In the genomic region with DNA sequence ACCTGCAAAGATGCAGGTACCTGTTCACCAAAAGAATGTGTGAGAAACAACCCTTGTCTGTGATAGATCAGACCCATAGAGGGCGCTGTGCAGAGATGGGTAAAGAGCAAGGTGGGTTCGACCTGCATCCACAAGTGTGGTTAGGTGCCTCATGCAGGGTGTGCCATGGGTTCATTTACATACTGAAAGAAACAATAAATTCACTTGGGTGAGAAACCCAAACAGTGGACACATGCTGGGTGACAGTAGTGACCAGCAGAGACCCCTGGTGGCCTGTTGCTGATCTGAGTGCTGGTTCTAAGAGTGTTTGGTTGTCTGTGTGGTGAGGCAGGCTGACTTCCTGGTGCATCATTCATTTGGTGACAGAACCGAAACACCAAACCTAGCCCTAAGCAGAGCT, we compare ENCODE assay signal across 11 mouse cellular contexts. TPM values are rescaled to one million over a fixed set of nuclear protein-coding genes. Genes with fewer than 3 reads are reported as not detected.
DNase-seq lines count a peak whose midpoint lies in the region; ATAC-seq and TF ChIP-seq lines count a peak whose summit lies in the region.
"Had no signal": no experiment of that assay in that cellular context is flagged by ENCODE, and none has a peak within 500 bp of the region (broad histone marks: within the 10 kb centered on the region; RNA-seq: fewer than 3 reads in every experiment).

No protein-coding gene starts in this region.

- H3K27ac ChIP-seq in cerebellum, adult 2 months (ENCODE audit: insufficient read depth, low read length): no peak overlapping the region
- no peak overlapping the region for H3K27ac ChIP-seq in cortical plate, adult 2 months (ENCODE audit: insufficient read depth, low read length)
- H3K27ac ChIP-seq: heart, embryonic 13.5 days; stomach, embryonic 15.5 days had no signal

- 70% methylated on average over 3 of the region's 3 CpGs for WGBS in cerebellum, adult 2 months
- 58% methylated on average over 3 of the region's 3 CpGs for WGBS in lung, adult 2 months

- no peaks in the 10 kb centered on the region for H3K4me1 ChIP-seq in cerebellum, adult 2 months (ENCODE audit: control insufficient read depth, insufficient read depth, low read length)
- peaks cover 5% of the 10 kb centered on the region; the same call in 1 of the 2 replicates for H3K4me1 ChIP-seq in lung, adult 2 months (ENCODE audit: control insufficient read depth, insufficient read depth, low read length)
- peaks cover 9% of the 10 kb centered on the region for H3K4me1 ChIP-seq in cortical plate, adult 2 months (ENCODE audit: control insufficient read depth, insufficient read depth, low read length)

- no peak for DNase-seq in cerebellum, adult 2 months
- DNase-seq in cerebellum, adult 8-10 months: no peak
- no peak for DNase-seq in lung, adult 2 months
- DNase-seq in lung, adult 18-20 months: no peak
- DNase-seq in naive thymus-derived CD4-positive, alpha-beta T cell, adult 2 months (ENCODE audit: low read depth): peak; percentile 33
- no peak for DNase-seq in left cerebral cortex, adult 8-10 months (ENCODE audit: low spot score in 2 of 2)
- DNase-seq: cerebellum, postnatal 25 days had no signal

- no peaks in the 10 kb centered on the region for H3K27me3 ChIP-seq in cerebellum, adult 2 months (ENCODE audit: control insufficient read depth, insufficient read depth, low read length)
- H3K27me3 ChIP-seq: heart, embryonic 13.5 days; stomach, embryonic 15.5 days had no signal

- peak; percentile 37; the same call in 1 of the 2 replicates for TF ChIP-seq CTCF in cerebellum, adult 2 months (IDR thresholded peaks at IDR 0.05; ENCODE audit: borderline replicate concordance, insufficient read depth, low read depth, low read length)
- TF ChIP-seq CTCF in lung, adult 2 months (IDR thresholded peaks at IDR 0.05; ENCODE audit: insufficient read depth, low read length): peak; percentile 47; the same call in 1 of the 2 replicates
- peak; percentile 37 for TF ChIP-seq CTCF in cortical plate, adult 2 months (IDR thresholded peaks at IDR 0.05; ENCODE audit: extremely low read depth, insufficient read depth, low read length)

- H3K4me3 ChIP-seq in cerebellum, adult 2 months (replicated peaks; ENCODE audit: insufficient read depth, low read depth, low read length): no peak overlapping the region
- no peak overlapping the region for H3K4me3 ChIP-seq in lung, adult 2 months (replicated peaks; ENCODE audit: extremely low read depth, low read depth, low read length)
- H3K4me3 ChIP-seq in cortical plate, adult 2 months (ENCODE audit: insufficient read depth, low read length): no peak overlapping the region
- H3K4me3 ChIP-seq: heart, embryonic 13.5 days; stomach, embryonic 15.5 days had no signal

- no peak for ATAC-seq in inflammation-experienced regulatory T-cells, adult 6 months

- TF ChIP-seq POLR2A in cerebellum, adult 2 months (IDR thresholded peaks at IDR 0.05; ENCODE audit: borderline replicate concordance, insufficient read depth, low read length): no peak
- no peak for TF ChIP-seq POLR2A in lung, adult 2 months (IDR thresholded peaks at IDR 0.05; ENCODE audit: borderline replicate concordance, extremely low read depth, low read depth, low read length)
- TF ChIP-seq POLR2A in cortical plate, adult 2 months (IDR thresholded peaks at IDR 0.05; ENCODE audit: extremely low read depth, insufficient read depth, low read length): no peak

RNA-seq across cellular contexts. Expression of a gene that starts 5.0 kb away (rescaled TPM):
- 2.9 and 3.5 TPM in 2 replicates for polyA plus RNA-seq in cerebellum, adult 2 months (2012; rRNA removed)
- polyA plus RNA-seq in lung, adult 2 months (2012; rRNA removed): 38.6 and 51.1 TPM in 2 replicates
- polyA plus RNA-seq in cortical plate, adult 2 months (2012; rRNA removed): 6.7 and 6.9 TPM in 2 replicates
- 1 to 10 TPM; 5.3 to 7.1 (median 6.3) TPM for total RNA-seq in left cerebral cortex, adult 8-10 months (2022)
- under 1 TPM in 1 of 3 experiments, not detected in 2; 0.24 TPM for polyA plus RNA-seq in inflammation-experienced regulatory T-cells, adult 6 months (2017; shearing (Covaris generic))
